Mouse (Mus musculus) kidney, adult 2 months (tissue): Measurements from ENCODE around the gene Fap. TPM values are rescaled to one million over a fixed set of nuclear protein-coding genes. Genes with fewer than 3 reads are reported as not detected.

Source experiments
- DNase-seq: peaks from one replicate; pipeline ENCODE4 v3.0.0; 2021
- H3K27ac ChIP-seq: fragments of 200-500 bp; 2 replicates; pipeline ENCODE4 v1.5.1; 2012; ENCODE audit warnings: low read depth, low read length, control low read depth, inconsistent platforms; ENCODE audit not compliant: insufficient read depth
- H3K27me3 ChIP-seq: fragments of 200-500 bp; replicated peaks from 2 replicates; pipeline ENCODE4 v1.6.1; 2012; ENCODE audit warnings: mild to moderate bottlenecking, moderate library complexity, low read length, inconsistent platforms; ENCODE audit not compliant: control insufficient read depth, insufficient read depth
- H3K36me3 ChIP-seq: fragments of 200-500 bp; 2 replicates; pipeline ENCODE4 v1.6.1; 2012; ENCODE audit warnings: mild to moderate bottlenecking, moderate library complexity, low read length, inconsistent platforms; ENCODE audit not compliant: control insufficient read depth, insufficient read depth
- H3K4me1 ChIP-seq: fragments of 200-500 bp; 2 replicates; pipeline ENCODE4 v1.6.1; 2011; ENCODE audit warnings: low read length; ENCODE audit not compliant: control insufficient read depth, insufficient read depth
- H3K4me3 ChIP-seq: fragments of 200-500 bp; 2 replicates; pipeline ENCODE4 v1.5.1; 2011; ENCODE audit warnings: mild to moderate bottlenecking, low read depth, low read length, control low read depth; ENCODE audit not compliant: insufficient read depth
- CTCF ChIP-seq: fragments of 200-500 bp; conservative IDR thresholded peaks from 2 replicates; pipeline ENCODE4 v1.5.1; 2011; ENCODE audit warnings: low read depth, mild to moderate bottlenecking, control low read depth, low read length, moderate library complexity, mixed read lengths; ENCODE audit not compliant: insufficient read depth, insufficient read length
- POLR2A ChIP-seq: fragments of 200-500 bp; IDR thresholded peaks from one replicate; pipeline ENCODE4 v1.6.1; 2011; ENCODE audit warnings: low read depth, low read length, control low read depth
- WGBS: fragments of 180-500 bp; shearing (Covaris S2); methylation state at CpG from one replicate; pipeline ENCODE4 v1.1.7; 2018; 5-methylcytosine and 5-hydroxymethylcytosine counted together
- polyA plus RNA-seq: library from polyadenylated mRNA; depleted of rRNA; stranded (reverse); fragments of >200 nt; gene quantifications from 2 replicates; pipeline ENCODE4 v1.2.3, GENCODE M21; 2012

Gene Fap
- polyA plus RNA-seq, 1 experiment = 0.41 TPM

DNA sequence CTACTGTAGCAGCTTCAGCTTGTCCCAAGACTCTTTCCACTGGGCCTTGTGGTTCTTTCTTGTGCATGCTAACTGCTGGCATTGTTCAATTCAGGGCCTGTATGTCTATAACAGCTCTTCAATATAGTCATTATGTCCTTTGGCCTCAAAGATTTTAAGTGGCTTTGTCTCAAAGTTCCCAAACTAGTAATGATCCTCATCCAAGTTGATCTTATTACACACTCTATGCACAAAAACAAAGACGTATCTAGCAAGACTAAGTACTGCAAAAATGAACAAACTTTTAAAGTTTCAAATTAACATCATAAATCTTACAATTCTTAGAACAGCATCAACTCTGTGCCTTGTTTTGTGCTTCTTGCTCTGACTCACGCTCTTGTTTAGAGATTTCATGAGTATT, 20.6 kb upstream of the Fap start:
- DNase-seq = no peak
- Histone ChIP-seq H3K36me3 (peaks cover 2% of the 10 kb centered on the region; the same call in 1 of the 2 replicates), H3K27ac (no peak overlapping the region), H3K4me3 (no peak overlapping the region), H3K4me1 (no peaks in the 10 kb centered on the region), H3K27me3 (no peaks in the 10 kb centered on the region)
- TF ChIP-seq POLR2A (no peak), CTCF (no peak)
- WGBS = 92% methylated on average over 2 of the region's 2 CpGs

DNA sequence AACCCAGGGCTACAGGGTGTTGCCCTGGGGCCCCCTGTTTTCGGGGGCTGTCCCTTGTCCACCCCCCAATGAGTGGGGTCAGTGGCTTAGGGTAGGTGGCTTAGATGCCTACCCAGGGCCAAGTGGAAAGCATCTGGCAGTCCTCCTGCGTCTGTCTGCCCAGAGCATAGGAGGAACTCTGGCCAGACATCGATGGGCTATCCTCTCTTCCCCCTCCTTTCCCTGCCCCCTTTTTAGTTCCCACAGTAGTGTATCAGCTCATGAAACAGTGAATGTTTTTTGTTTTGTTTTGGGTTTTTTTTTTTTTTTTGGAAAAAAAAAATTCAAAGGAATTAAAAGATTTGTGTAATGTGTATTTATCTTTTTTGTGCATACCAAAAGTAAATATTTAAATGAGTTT, 17.7 kb upstream of the Fap start:
- 84% methylated on average over 3 of the region's 3 CpGs for WGBS
- no peak overlapping the region for H3K4me3 ChIP-seq
- H3K36me3 ChIP-seq = no peaks in the 10 kb centered on the region

DNA sequence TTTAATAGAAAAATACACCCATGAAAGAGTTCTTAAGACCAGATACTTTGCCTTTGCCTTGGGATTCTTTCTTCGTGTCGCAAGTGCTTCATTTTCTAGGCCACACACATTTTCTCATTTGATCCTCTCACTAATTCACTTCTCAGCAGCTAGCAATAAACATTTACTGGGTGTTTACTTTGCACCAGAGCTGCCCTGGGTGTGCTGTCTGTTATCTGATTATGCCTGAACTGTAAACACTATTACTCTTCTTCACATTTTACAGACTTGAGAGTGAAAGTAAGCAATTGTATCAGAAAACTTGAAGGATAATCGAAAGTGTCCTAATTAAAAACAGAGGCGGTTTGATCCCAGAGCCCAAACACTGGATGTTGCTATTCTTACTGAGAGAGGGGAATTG, 15.5 kb upstream of the Fap start:
- Histone ChIP-seq H3K36me3 (no peaks in the 10 kb centered on the region), H3K4me1 (no peaks in the 10 kb centered on the region), H3K4me3 (no peak overlapping the region), H3K27me3 (no peaks in the 10 kb centered on the region), H3K27ac (no peak overlapping the region)
- TF ChIP-seq POLR2A (no peak), CTCF (no peak)
- DNase-seq = no peak
- WGBS = 77% methylated on average over 4 of the region's 4 CpGs

More for the DNA sequence above, 17.7 kb upstream of the Fap start:
- H3K27me3 ChIP-seq = no peaks in the 10 kb centered on the region
- no peak for DNase-seq
- H3K4me1 ChIP-seq = no peaks in the 10 kb centered on the region
- no peak for TF ChIP-seq POLR2A
- no peak for TF ChIP-seq CTCF
- no peak overlapping the region for H3K27ac ChIP-seq

DNA sequence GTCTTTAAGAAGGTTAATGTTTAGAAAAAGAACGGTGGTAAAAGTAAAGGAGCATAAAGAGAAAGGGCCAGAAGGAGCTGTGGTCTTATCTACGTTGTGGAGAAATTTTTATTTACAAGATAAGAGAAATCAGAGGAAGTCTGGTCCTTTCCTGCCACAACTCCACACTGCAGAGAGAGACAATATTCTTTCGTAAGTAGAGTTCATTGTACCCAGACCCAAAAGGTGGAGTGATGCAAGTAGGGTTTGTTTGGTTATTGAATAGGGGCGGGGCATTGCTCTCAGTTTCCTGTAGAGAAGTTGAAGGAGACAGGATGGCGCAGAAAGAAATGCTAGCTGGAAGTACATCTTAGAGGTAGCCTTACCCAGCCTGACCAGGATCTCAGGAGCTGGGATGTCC, 11.9 kb upstream of the Fap start:
- Histone ChIP-seq H3K4me3 (no peak overlapping the region), H3K27ac (no peak overlapping the region), H3K4me1 (no peaks in the 10 kb centered on the region), H3K27me3 (no peaks in the 10 kb centered on the region), H3K36me3 (no peaks in the 10 kb centered on the region)
- no peak for DNase-seq
- 81% methylated on average over 5 of the region's 5 CpGs for WGBS
- no peak for TF ChIP-seq POLR2A
- no peak for TF ChIP-seq CTCF

DNA sequence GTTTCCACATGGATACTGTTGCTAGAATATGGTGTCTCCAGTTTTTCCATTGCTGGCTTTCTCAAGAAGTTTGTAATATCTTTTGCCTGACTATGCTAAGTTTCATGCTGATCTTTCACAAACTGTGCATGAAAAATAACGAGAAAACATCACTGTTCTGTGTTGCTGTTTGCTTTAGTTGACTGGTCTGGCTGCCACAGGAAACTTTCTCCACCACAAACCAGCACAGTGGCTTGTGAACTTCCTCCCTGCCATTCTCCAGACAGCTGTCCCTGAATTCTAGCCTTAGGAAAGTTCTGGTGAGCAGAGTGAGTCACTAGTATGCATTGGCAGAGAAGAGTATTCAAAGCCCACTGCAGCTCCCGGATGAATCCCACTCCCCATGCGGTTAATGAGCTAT, 1.1 kb upstream of the Fap start:
- Histone ChIP-seq H3K27me3 (no peaks in the 10 kb centered on the region), H3K27ac (no peak overlapping the region), H3K4me1 (no peaks in the 10 kb centered on the region), H3K36me3 (no peaks in the 10 kb centered on the region), H3K4me3 (no peak overlapping the region)
- TF ChIP-seq POLR2A (no peak), CTCF (no peak)
- no peak for DNase-seq
- 60% methylated on average over 3 of the region's 3 CpGs for WGBS

DNA sequence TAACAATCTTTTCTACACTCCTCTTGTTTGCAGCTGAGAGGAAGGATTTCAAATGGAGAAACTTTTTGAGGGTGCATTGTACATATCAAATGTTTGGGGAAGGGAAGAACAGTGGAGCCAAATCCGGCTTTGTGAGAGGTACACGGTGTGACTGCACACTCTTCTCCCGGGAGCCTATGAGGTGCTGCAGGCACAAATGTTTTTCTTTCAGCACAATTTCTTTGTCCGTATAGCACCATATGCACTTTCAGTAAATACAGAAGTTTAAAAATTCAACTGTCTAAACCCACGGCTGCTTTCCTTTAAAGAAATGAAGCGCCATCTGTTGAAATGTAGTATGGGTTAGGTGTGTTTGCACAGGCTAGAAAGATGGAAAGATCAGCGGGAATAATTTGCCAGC, 375 bp upstream of the Fap start:
- Histone ChIP-seq H3K36me3 (no peaks in the 10 kb centered on the region), H3K27ac (no peak overlapping the region), H3K4me1 (no peaks in the 10 kb centered on the region), H3K27me3 (no peaks in the 10 kb centered on the region), H3K4me3 (no peak overlapping the region)
- no peak for TF ChIP-seq CTCF
- TF ChIP-seq POLR2A = no peak
- DNase-seq = no peak
- 73% methylated on average over 7 of the region's 7 CpGs for WGBS

DNA sequence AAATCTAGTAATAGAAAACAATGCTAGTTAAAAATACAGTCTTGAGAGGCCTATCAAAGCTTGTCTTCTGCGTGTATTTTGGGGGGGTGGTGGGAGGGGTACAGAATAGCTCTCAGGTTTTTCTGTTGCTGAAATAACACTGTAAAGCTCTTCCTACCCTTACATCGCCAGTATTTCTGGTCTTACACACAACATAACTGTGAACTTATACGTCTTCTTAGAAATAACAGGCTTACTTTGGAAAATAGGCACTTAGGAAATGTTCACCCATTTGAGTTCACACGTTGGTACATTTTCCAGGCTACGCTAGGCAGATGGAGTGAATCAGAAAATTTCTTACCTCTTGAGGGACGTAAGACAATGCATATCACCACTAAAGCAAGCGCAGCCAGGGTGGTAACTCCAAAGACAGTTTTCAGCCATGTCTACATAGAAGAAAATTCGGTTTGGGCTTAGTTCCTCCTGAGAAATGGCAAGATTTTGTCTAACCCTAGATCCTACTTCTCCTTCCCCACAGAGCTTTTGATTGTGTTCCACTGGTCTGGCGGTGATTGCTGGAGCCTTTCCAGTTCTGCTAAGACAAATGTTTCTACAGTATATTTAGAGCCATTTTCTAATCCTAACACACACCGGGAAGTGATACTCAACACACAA, 649 bp downstream of the Fap start:
- TF ChIP-seq POLR2A (no peak), CTCF (no peak)
- Histone ChIP-seq H3K4me1 (no peaks in the 10 kb centered on the region), H3K27ac (no peak overlapping the region), H3K27me3 (no peaks in the 10 kb centered on the region), H3K4me3 (no peak overlapping the region), H3K36me3 (no peaks in the 10 kb centered on the region)
- DNase-seq = no peak
- 80% methylated on average over 10 of the region's 10 CpGs for WGBS

DNA sequence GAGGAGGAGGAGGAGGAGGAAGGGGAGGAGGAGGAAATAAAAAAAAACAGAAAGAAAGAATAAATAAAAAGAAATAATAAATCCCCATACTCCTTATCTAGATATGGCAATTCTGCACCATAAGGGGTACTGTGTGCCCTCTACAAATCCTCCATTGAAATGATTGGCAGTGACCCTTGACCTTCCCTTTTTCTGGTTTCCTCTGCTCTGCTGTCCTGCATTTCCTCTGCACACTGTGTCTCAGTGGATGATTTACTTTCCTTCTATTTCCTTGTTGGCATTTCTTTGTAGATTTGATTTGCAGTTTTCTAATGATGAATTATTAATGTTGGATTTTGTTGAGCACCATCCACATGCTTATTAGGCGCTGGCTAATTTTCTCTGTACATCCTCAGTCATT, 9.2 kb downstream of the Fap start:
- H3K27ac ChIP-seq = no peak overlapping the region
- no peaks in the 10 kb centered on the region for H3K27me3 ChIP-seq
- no peak overlapping the region for H3K4me3 ChIP-seq
- 79% methylated on average over 1 of the region's 1 CpGs for WGBS
- no peak for DNase-seq
- TF ChIP-seq CTCF (no peak), POLR2A (no peak)
- no peaks in the 10 kb centered on the region for H3K4me1 ChIP-seq
- H3K36me3 ChIP-seq = no peaks in the 10 kb centered on the region
